Mouse (Mus musculus): ENCODE results near the gene Mbd3.

DNA sequence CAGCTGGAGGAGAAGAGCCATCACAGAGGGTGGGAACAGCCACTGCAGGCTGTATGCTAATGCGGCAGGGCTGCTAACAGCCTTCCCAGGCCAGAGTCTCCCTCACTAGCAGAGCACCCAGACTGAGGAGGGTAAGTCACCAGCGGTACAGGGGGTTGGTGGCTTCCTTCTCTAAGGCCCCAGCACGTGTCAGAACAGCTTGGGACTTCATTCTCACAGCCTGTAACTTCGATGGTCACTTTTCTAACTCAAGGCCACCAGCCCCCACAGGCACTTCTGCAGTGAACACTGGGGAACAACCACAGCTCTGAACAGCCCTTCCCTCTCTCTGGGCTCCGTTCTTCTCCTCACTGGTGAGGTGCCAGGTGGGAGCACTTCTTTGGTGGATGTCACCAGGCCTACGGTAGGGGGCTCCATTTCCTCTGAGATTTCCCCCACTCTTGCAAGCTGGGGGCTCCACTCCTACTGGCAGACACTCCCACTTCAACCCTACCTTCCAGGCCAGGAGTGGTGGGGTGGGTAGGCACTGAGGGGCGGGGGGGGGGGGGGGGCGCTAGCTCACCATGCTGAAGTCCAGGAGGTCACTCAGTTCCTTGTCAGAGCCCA lies 31.1 kb upstream of the Mbd3 start:
- TF ChIP-seq CTCF (IDR thresholded peaks at IDR 0.05; ENCODE audit: low read depth) = no peak
- TF ChIP-seq EP300 (optimal IDR thresholded peaks at IDR 0.05) = no peak

All from stomach, postnatal 0 days (tissue).